Mouse (Mus musculus): Measurements from ENCODE around the gene Olfr146. TPM values are rescaled to one million over a fixed set of nuclear protein-coding genes. Genes with fewer than 3 reads are reported as not detected.

Gene Olfr146
- polyA plus RNA-seq (2015; fragmentation: Nextera tagmentation; extraction: Ambion mirVana), result not detected in 2 replicates

DNA sequence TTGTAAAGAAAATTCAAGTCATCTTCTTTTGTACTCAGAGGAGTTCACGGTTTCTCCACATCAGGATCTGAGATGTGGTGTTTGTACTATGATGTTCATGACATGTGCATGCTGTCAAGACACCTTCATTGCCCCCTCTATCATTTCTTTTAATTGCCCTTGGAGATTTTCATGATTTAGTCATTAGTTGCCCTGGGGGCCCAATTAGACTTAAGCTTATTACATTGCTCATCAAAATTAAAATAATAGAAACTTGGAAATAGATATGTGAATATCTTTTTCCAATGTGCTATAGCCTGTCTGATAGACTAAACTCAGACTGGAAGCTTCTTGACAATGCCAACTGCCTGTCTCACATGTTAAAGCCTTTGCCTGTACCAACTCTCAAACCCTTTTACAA lies at the start of gene Olfr146:
Olfr146 (minus strand) TSS at position 101 of the 400 bp plus-strand sequence.
- 88% methylated on average over 1 of the region's 1 CpGs for WGBS
- Histone ChIP-seq H3K4me3 (no peak within 1 kb of the TSS), H3K36me3 (ENCODE audit: poor library complexity, severe bottlenecking) (no peaks in the 10 kb centered on the region), H3K4me2 (no peak within 1 kb of the TSS), H3K27ac (no peak within 1 kb of the TSS), H3K9me3 (replicated peaks) (no peaks in the 10 kb centered on the region), H3K27me3 (no peaks in the 10 kb centered on the region), H3K9ac (no peak within 1 kb of the TSS), H3K4me1 (no peaks in the 10 kb centered on the region)
- no peak for ATAC-seq

GRCm38 (mm10) chr9:39064851-39065250 lies 41.7 kb upstream of the Olfr146 start, which contains the start of gene Olfr937:
Gene Olfr937, minus strand, starts transcription at chr9:39064951.
- no peak for ATAC-seq
- no peak within 1 kb of the TSS for H3K4me3 ChIP-seq
- H3K4me1 ChIP-seq, result no peaks in the 10 kb centered on the region
- no peak within 1 kb of the TSS for H3K27ac ChIP-seq
- H3K4me2 ChIP-seq, result no peak within 1 kb of the TSS
- H3K9ac ChIP-seq, result no peak within 1 kb of the TSS
- H3K36me3 ChIP-seq (ENCODE audit: poor library complexity, severe bottlenecking), result no peaks in the 10 kb centered on the region
- H3K9me3 ChIP-seq (replicated peaks), result no peaks in the 10 kb centered on the region
- no peaks in the 10 kb centered on the region for H3K27me3 ChIP-seq
- 92% methylated on average over 1 of the region's 1 CpGs for WGBS

- no peak for ATAC-seq
- WGBS, result 84% methylated on average over 2 of the region's 2 CpGs
Observed at GRCm38 (mm10) chr9:38999583-38999982, 23.6 kb downstream of the Olfr146 start, which contains the start of gene Olfr935. Gene Olfr935, minus strand, starts transcription at chr9:38999683.

GRCm38 (mm10) chr9:38988215-38988614 lies 35.0 kb downstream of the Olfr146 start, which contains the start of gene Olfr934:
Gene Olfr934, minus strand, starts transcription at chr9:38988315.
- Histone ChIP-seq H3K9me3 (replicated peaks) (no peaks in the 10 kb centered on the region), H3K4me1 (no peaks in the 10 kb centered on the region), H3K36me3 (ENCODE audit: poor library complexity, severe bottlenecking) (no peaks in the 10 kb centered on the region), H3K4me2 (no peak within 1 kb of the TSS), H3K4me3 (no peak within 1 kb of the TSS), H3K27ac (no peak within 1 kb of the TSS), H3K27me3 (no peaks in the 10 kb centered on the region), H3K9ac (no peak within 1 kb of the TSS)
- ATAC-seq, result no peak
- WGBS, result 90% methylated on average over 2 of the region's 2 CpGs

More at GRCm38 (mm10) chr9:38999583-38999982, 23.6 kb downstream of the Olfr146 start, which contains the start of gene Olfr935:
- Histone ChIP-seq H3K27ac (no peak within 1 kb of the TSS), H3K4me2 (no peak within 1 kb of the TSS), H3K9ac (no peak within 1 kb of the TSS), H3K4me3 (no peak within 1 kb of the TSS), H3K9me3 (replicated peaks) (no peaks in the 10 kb centered on the region), H3K27me3 (no peaks in the 10 kb centered on the region), H3K4me1 (no peaks in the 10 kb centered on the region), H3K36me3 (ENCODE audit: poor library complexity, severe bottlenecking) (no peaks in the 10 kb centered on the region)

DNA sequence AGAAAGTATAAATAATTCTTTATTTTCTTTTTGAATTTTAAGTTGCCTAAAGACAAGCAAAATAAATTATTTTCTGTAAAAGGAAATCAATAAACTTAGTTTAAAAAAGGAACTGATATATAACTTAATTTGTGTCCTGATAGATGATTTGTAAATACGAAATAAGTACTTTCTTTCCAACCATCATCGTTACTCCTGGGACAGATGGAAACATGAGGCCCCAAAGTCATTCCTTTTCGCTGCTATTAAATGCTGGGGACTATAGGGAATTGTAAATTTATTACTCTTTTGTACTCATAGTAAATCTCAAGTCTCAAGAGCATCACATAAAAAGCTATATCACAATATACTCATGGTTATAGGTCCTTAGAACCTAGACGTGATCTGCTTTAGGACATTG lies 51.2 kb downstream of the Olfr146 start, which contains the start of gene Olfr933:
Olfr933 (plus strand) TSS at position 301 of the 400 bp plus-strand sequence.
- WGBS, result 84% methylated on average over 4 of the region's 4 CpGs
- H3K36me3 ChIP-seq (ENCODE audit: poor library complexity, severe bottlenecking), result no peaks in the 10 kb centered on the region
- no peaks in the 10 kb centered on the region for H3K27me3 ChIP-seq
- no peak within 1 kb of the TSS for H3K9ac ChIP-seq
- H3K4me2 ChIP-seq, result no peak within 1 kb of the TSS
- H3K9me3 ChIP-seq (replicated peaks), result no peaks in the 10 kb centered on the region
- ATAC-seq, result no peak
- no peaks in the 10 kb centered on the region for H3K4me1 ChIP-seq
- no peak within 1 kb of the TSS for H3K27ac ChIP-seq
- no peak within 1 kb of the TSS for H3K4me3 ChIP-seq

Small RNA genes lying within 50 kb of the gene (microRNA-seq; reads per million reads assigned to microRNA genes)
- gene Gm25529, result not detected

Other genes starting within 250 kb of the Olfr146 start
- not detected in 2 replicates for gene Olfr922, start 208.8 kb downstream of the Olfr146 start, polyA plus RNA-seq (2015; fragmentation: Nextera tagmentation; extraction: Ambion mirVana)
- not detected in 2 replicates for gene Olfr923, start 196.8 kb downstream of the Olfr146 start, polyA plus RNA-seq (2015; fragmentation: Nextera tagmentation; extraction: Ambion mirVana)
- gene Olfr924, start 178.9 kb downstream of the Olfr146 start, polyA plus RNA-seq (2015; fragmentation: Nextera tagmentation; extraction: Ambion mirVana), result not detected in 2 replicates
- gene Olfr26, start 168.3 kb downstream of the Olfr146 start, polyA plus RNA-seq (2015; fragmentation: Nextera tagmentation; extraction: Ambion mirVana), result not detected in 2 replicates
- gene Olfr926, start 146.3 kb downstream of the Olfr146 start, polyA plus RNA-seq (2015; fragmentation: Nextera tagmentation; extraction: Ambion mirVana), result not detected in 2 replicates
- gene Olfr930, start 93.6 kb downstream of the Olfr146 start, polyA plus RNA-seq (2015; fragmentation: Nextera tagmentation; extraction: Ambion mirVana), result not detected in 2 replicates
- gene Olfr933, start 51.1 kb downstream of the Olfr146 start, polyA plus RNA-seq (2015; fragmentation: Nextera tagmentation; extraction: Ambion mirVana), result not detected in 2 replicates
- not detected in 2 replicates for gene Olfr934, start 35.1 kb downstream of the Olfr146 start, polyA plus RNA-seq (2015; fragmentation: Nextera tagmentation; extraction: Ambion mirVana)
- not detected in 2 replicates for gene Olfr935, start 23.7 kb downstream of the Olfr146 start, polyA plus RNA-seq (2015; fragmentation: Nextera tagmentation; extraction: Ambion mirVana)
- not detected in 2 replicates for gene Olfr937, start 41.6 kb upstream of the Olfr146 start, polyA plus RNA-seq (2015; fragmentation: Nextera tagmentation; extraction: Ambion mirVana)
- gene Olfr938, start 55.5 kb upstream of the Olfr146 start, polyA plus RNA-seq (2015; fragmentation: Nextera tagmentation; extraction: Ambion mirVana), result not detected in 2 replicates
- gene Olfr27, start 104.8 kb upstream of the Olfr146 start, polyA plus RNA-seq (2015; fragmentation: Nextera tagmentation; extraction: Ambion mirVana), result not detected in 2 replicates
- gene Olfr943, start 142.9 kb upstream of the Olfr146 start, polyA plus RNA-seq (2015; fragmentation: Nextera tagmentation; extraction: Ambion mirVana), result not detected in 2 replicates
- gene Olfr944, start 178.5 kb upstream of the Olfr146 start, polyA plus RNA-seq (2015; fragmentation: Nextera tagmentation; extraction: Ambion mirVana), result not detected in 2 replicates
- not detected in 2 replicates for gene Olfr1537, start 226.6 kb upstream of the Olfr146 start, polyA plus RNA-seq (2015; fragmentation: Nextera tagmentation; extraction: Ambion mirVana)